Mouse (Mus musculus): ENCODE data around the gene Plaur.

Plaur gene

GRCm38 (mm10) chr7:24462388-24463319 is at the start of gene Plaur:
Gene Plaur, plus strand, starts transcription at chr7:24462484.
- peak; percentile 64 for DNase-seq (ENCODE audit: low spot score in 2 of 2)

- DNase-seq (ENCODE audit: low spot score in 2 of 2) = no peak
Measured at GRCm38 (mm10) chr7:24413630-24414029, 48.7 kb upstream of the Plaur start.

GRCm38 (mm10) chr7:24415261-24415660 is 47.0 kb upstream of the Plaur start:
- DNase-seq (ENCODE audit: low spot score in 2 of 2) = no peak

- no peak for DNase-seq (ENCODE audit: low spot score in 2 of 2)
Measured at GRCm38 (mm10) chr7:24419579-24419978, 42.7 kb upstream of the Plaur start.

- DNase-seq (ENCODE audit: low spot score in 2 of 2) = no peak
Measured at GRCm38 (mm10) chr7:24421648-24422047, 40.6 kb upstream of the Plaur start.

GRCm38 (mm10) chr7:24422251-24422650 is 40.0 kb upstream of the Plaur start:
- DNase-seq (ENCODE audit: low spot score in 2 of 2) = no peak

- no peak for DNase-seq (ENCODE audit: low spot score in 2 of 2)
Measured at GRCm38 (mm10) chr7:24423107-24423763, 39.0 kb upstream of the Plaur start.

- DNase-seq (ENCODE audit: low spot score in 2 of 2) = no peak
Measured at GRCm38 (mm10) chr7:24423956-24424732, 38.1 kb upstream of the Plaur start.

- no peak for DNase-seq (ENCODE audit: low spot score in 2 of 2)
Measured at GRCm38 (mm10) chr7:24425919-24426318, 36.4 kb upstream of the Plaur start.

GRCm38 (mm10) chr7:24427168-24427567 is 35.1 kb upstream of the Plaur start:
- no peak for DNase-seq (ENCODE audit: low spot score in 2 of 2)

GRCm38 (mm10) chr7:24428725-24429124 is 33.6 kb upstream of the Plaur start:
- no peak for DNase-seq (ENCODE audit: low spot score in 2 of 2)

GRCm38 (mm10) chr7:24429413-24430112 is 32.7 kb upstream of the Plaur start:
- DNase-seq (ENCODE audit: low spot score in 2 of 2) = no peak

- DNase-seq (ENCODE audit: low spot score in 2 of 2) = no peak
Measured at GRCm38 (mm10) chr7:24430551-24431345, 31.5 kb upstream of the Plaur start.

GRCm38 (mm10) chr7:24431713-24432112 is 30.6 kb upstream of the Plaur start:
- DNase-seq (ENCODE audit: low spot score in 2 of 2) = no peak

- no peak for DNase-seq (ENCODE audit: low spot score in 2 of 2)
Measured at GRCm38 (mm10) chr7:24435305-24435704, 27.0 kb upstream of the Plaur start.

GRCm38 (mm10) chr7:24437981-24438380 is 24.3 kb upstream of the Plaur start:
- no peak for DNase-seq (ENCODE audit: low spot score in 2 of 2)

- no peak for DNase-seq (ENCODE audit: low spot score in 2 of 2)
Measured at GRCm38 (mm10) chr7:24439191-24439590, 23.1 kb upstream of the Plaur start.

GRCm38 (mm10) chr7:24439891-24440290 is 22.4 kb upstream of the Plaur start:
- no peak for DNase-seq (ENCODE audit: low spot score in 2 of 2)

- peak; percentile 67 to 68 for DNase-seq (ENCODE audit: low spot score in 2 of 2)
Measured at GRCm38 (mm10) chr7:24441785-24442184, 20.5 kb upstream of the Plaur start.

GRCm38 (mm10) chr7:24442313-24442712 is 20.0 kb upstream of the Plaur start:
- DNase-seq (ENCODE audit: low spot score in 2 of 2) = no peak
